Mouse (Mus musculus) MEL (cell line): ENCODE data around the gene P4ha1. TPM values are rescaled to one million over a fixed set of nuclear protein-coding genes. Genes with fewer than 3 reads are reported as not detected.

ENCODE experiments used
- DNase-seq: peaks from one replicate; pipeline ENCODE4 v3.0.0; 2011; ENCODE audit warnings: low read depth, low spot score
- H3K27ac ChIP-seq: 2 replicates; pipeline ENCODE4 v1.5.1; 2012; ENCODE audit warnings: low read depth, mild to moderate bottlenecking, control low read depth, low read length, moderate library complexity; ENCODE audit not compliant: control insufficient read depth
- H3K27me3 ChIP-seq, 2 experiments: fragments of 150-350 bp in 1 of 2; sonication (generic) in 1 of 2; 2 replicates each; pipeline ENCODE4 v1.6.1; 2012; ENCODE audit warnings: low read length in 2 of 2, mild to moderate bottlenecking in 2 of 2, improper control_type of control experiment in 1 of 2, moderate library complexity in 1 of 2; ENCODE audit not compliant: insufficient read depth in 2 of 2, control insufficient read depth in 1 of 2
- H3K36me3 ChIP-seq, 2 experiments: 2 replicates each; pipeline ENCODE4 v1.6.1; 2012 to 2014; ENCODE audit warnings: low read length in 2 of 2, improper control_type of control experiment in 1 of 2, inconsistent platforms in 1 of 2, mild to moderate bottlenecking in 1 of 2; ENCODE audit not compliant: insufficient read depth in 2 of 2, control insufficient read depth in 1 of 2
- H3K4me1 ChIP-seq, 2 experiments: fragments of 150-350 bp in 1 of 2; sonication (generic) in 1 of 2; 2 replicates each; pipeline ENCODE4 v1.6.1; 2012; ENCODE audit warnings: low read length in 2 of 2, improper control_type of control experiment in 1 of 2, mild to moderate bottlenecking in 1 of 2; ENCODE audit not compliant: insufficient read depth in 2 of 2, control insufficient read depth in 1 of 2
- H3K4me3 ChIP-seq, 2 experiments: fragments of 150-350 bp in 1 of 2; sonication (generic) in 1 of 2; 2 replicates each; pipeline ENCODE4 v1.5.1; 2012; ENCODE audit warnings: low read depth in 2 of 2, low read length in 2 of 2, mild to moderate bottlenecking in 2 of 2, moderate library complexity in 2 of 2, control low read depth in 1 of 2, improper control_type of control experiment in 1 of 2; ENCODE audit not compliant: control insufficient read depth in 1 of 2, insufficient read depth in 1 of 2
- H3K79me2 ChIP-seq: 2 replicates; pipeline ENCODE4 v1.6.1; 2012; ENCODE audit warnings: mild to moderate bottlenecking, low read length, moderate library complexity; ENCODE audit not compliant: control insufficient read depth, poor library complexity, insufficient read depth
- H3K9ac ChIP-seq: 2 replicates; pipeline ENCODE4 v1.6.1; 2012; ENCODE audit warnings: low read depth, mild to moderate bottlenecking, control low read depth, low read length, moderate library complexity; ENCODE audit not compliant: control insufficient read depth, poor library complexity, severe bottlenecking
- H3K9me3 ChIP-seq: fragments of 150-350 bp; sonication (generic); replicated peaks from 2 replicates; pipeline ENCODE4 v1.6.1; 2012; ENCODE audit warnings: mild to moderate bottlenecking, low read length, improper control_type of control experiment, moderate library complexity; ENCODE audit not compliant: insufficient read depth
- ELF1 ChIP-seq: IDR thresholded peaks from 2 replicates; pipeline ENCODE4 v1.6.1; 2014; ENCODE audit warnings: low read depth, mild to moderate bottlenecking, inconsistent platforms, low read length, improper control_type of control experiment, moderate library complexity
- GATA1 ChIP-seq: IDR thresholded peaks from 2 replicates; pipeline ENCODE4 v1.6.1; 2011; ENCODE audit warnings: low read depth, low read length, improper control_type of control experiment
- HCFC1 ChIP-seq: IDR thresholded peaks from 2 replicates; pipeline ENCODE4 v1.6.1; 2012; ENCODE audit warnings: low read depth, mild to moderate bottlenecking, inconsistent platforms, low read length, improper control_type of control experiment, moderate library complexity
- MAFK ChIP-seq: IDR thresholded peaks from 2 replicates; pipeline ENCODE4 v1.6.1; 2011; ENCODE audit warnings: low read depth, mild to moderate bottlenecking, low read length, improper control_type of control experiment, borderline replicate concordance
- MAZ ChIP-seq: IDR thresholded peaks from 2 replicates; pipeline ENCODE4 v1.6.1; 2012; ENCODE audit warnings: low read depth, mild to moderate bottlenecking, inconsistent platforms, low read length, improper control_type of control experiment
- MYC ChIP-seq: IDR thresholded peaks from 2 replicates; pipeline ENCODE4 v1.6.1; 2011; ENCODE audit warnings: low read depth, mild to moderate bottlenecking, low read length, improper control_type of control experiment, moderate library complexity
- NELFE ChIP-seq: IDR thresholded peaks from 2 replicates; pipeline ENCODE4 v1.6.1; 2011; ENCODE audit warnings: low read depth, low read length, improper control_type of control experiment
- POLR2AphosphoS5 ChIP-seq: IDR thresholded peaks from 2 replicates; pipeline ENCODE4 v1.6.1; 2012; ENCODE audit warnings: low read depth, borderline replicate concordance, mild to moderate bottlenecking, inconsistent platforms, low read length, moderate library complexity, mixed read lengths
- SIN3A ChIP-seq: IDR thresholded peaks from 2 replicates; pipeline ENCODE4 v1.6.1; 2012; ENCODE audit warnings: low read length, improper control_type of control experiment, inconsistent platforms
- SMC3 ChIP-seq: IDR thresholded peaks from 2 replicates; pipeline ENCODE4 v1.6.1; 2011; ENCODE audit warnings: low read depth, low read length, improper control_type of control experiment
- TBP ChIP-seq: IDR thresholded peaks from 2 replicates; pipeline ENCODE4 v1.8.0; 2011; ENCODE audit warnings: low read depth, low read length, improper control_type of control experiment
- USF1 ChIP-seq: IDR thresholded peaks from 2 replicates; pipeline ENCODE4 v1.6.1; 2014; ENCODE audit warnings: low read depth, mild to moderate bottlenecking, inconsistent platforms, low read length, improper control_type of control experiment, moderate library complexity
- USF2 ChIP-seq, 2 experiments: IDR thresholded peaks; 2 replicates each; pipeline ENCODE4 v1.6.1; 2011 to 2012; ENCODE audit warnings: improper control_type of control experiment in 2 of 2, low read length in 2 of 2, borderline replicate concordance in 1 of 2, inconsistent platforms in 1 of 2, low read depth in 1 of 2, mild to moderate bottlenecking in 1 of 2; ENCODE audit not compliant: insufficient read depth in 1 of 2
- ZC3H11A ChIP-seq: IDR thresholded peaks from 2 replicates; pipeline ENCODE4 v1.6.1; 2012; ENCODE audit warnings: low read depth, mild to moderate bottlenecking, inconsistent platforms, low read length, improper control_type of control experiment
- ZKSCAN1 ChIP-seq: IDR thresholded peaks from 2 replicates; pipeline ENCODE4 v1.6.1; 2012; ENCODE audit warnings: low read depth, mild to moderate bottlenecking, inconsistent platforms, low read length, improper control_type of control experiment, moderate library complexity
- ZMIZ1 ChIP-seq: IDR thresholded peaks from 2 replicates; pipeline ENCODE4 v1.6.1; 2012; ENCODE audit warnings: low read depth, mild to moderate bottlenecking, inconsistent platforms, low read length, improper control_type of control experiment, moderate library complexity
- polyA plus RNA-seq, 2 experiments: library from polyadenylated mRNA; stranded (reverse) in 1 of 2; unstranded in 1 of 2; fragments of >175 nt in 1 of 2; fragments of >200 nt in 1 of 2; gene quantifications; 2 replicates each; pipeline versions ENCODE4 v1.2.1 to v1.2.4; 2012; ENCODE audit warnings: low replicate concordance in 2 of 2, low read depth in 1 of 2; ENCODE audit not compliant: insufficient read length in 2 of 2, insufficient read depth in 1 of 2, missing spikeins in 1 of 2
- total RNA-seq: library from RNA; depleted of rRNA; stranded (reverse); fragments of 300-350 nt; gene quantifications from 2 replicates; pipeline ENCODE4 v1.2.3, GENCODE M21; 2012

Gene P4ha1
- total and polyA plus RNA-seq, 3 experiments = 18.9 to 50.2 TPM; not detected in 1

DNA sequence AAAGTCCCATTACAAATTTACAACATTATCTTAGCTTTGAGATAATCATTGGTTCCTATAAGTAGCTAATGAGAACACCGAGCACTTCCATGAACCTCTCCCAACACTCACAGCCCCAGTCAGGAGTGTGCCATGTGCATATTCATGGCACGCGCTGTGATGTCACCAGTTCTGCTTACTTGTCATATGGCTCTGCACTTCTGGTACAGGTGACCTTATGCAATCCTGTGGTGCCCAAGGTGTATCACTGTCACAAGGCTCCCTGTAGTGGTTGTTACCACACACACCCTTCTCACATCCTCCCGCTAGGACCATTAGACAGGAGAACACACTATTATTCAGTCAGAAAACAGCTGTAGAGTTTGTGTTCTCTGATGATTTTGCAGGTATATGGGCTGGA lies 43.6 kb downstream of the P4ha1 start:
- Histone ChIP-seq H3K4me1 (no peaks in the 10 kb centered on the region), H3K9me3 (no peaks in the 10 kb centered on the region), H3K27ac (no peak overlapping the region), H3K36me3 (peaks cover 0 to 34% of the 10 kb centered on the region in 2 experiments; a peak in 2 of 4 replicates), H3K79me2 (no peaks in the 10 kb centered on the region), H3K9ac (no peak overlapping the region), H3K27me3 (no peaks in the 10 kb centered on the region), H3K4me3 (no peak overlapping the region)
- TF ChIP-seq ZMIZ1 (no peak), USF2 (IDR thresholded peaks at IDR 0.05; ENCODE audit: borderline replicate concordance in 1 of 2, insufficient read depth in 1 of 2, low read depth in 1 of 2, low read length in 2 of 2) (no peak), USF1 (no peak), ELF1 (no peak), MAZ (no peak), ZKSCAN1 (no peak), SIN3A (no peak), NELFE (no peak), SMC3 (no peak), GATA1 (no peak), ZC3H11A (no peak), MYC (no peak), MAFK (no peak), POLR2AphosphoS5 (no peak), TBP (no peak), HCFC1 (no peak)
- no peak for DNase-seq

DNA sequence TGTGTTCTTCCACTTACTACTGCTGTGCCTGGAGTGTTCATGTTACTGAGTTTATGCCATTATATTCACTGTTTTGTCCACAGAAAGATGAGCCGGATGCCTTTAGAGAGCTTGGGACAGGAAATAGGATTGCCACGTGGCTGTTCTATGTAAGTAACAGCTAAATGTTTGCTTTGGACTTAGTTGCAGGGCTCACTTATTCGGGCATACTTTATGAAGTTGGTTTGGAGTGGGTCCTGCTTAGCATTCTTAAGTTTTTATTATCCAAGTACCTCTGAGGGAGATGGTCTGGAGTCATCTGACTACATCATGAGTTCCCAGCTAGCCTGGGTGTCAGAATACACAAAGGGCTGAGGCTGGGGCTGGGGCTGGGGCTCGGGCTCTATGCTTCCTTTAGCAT lies 44.1 kb downstream of the P4ha1 start:
- Histone ChIP-seq H3K27me3 (no peaks in the 10 kb centered on the region), H3K27ac (no peak overlapping the region), H3K4me1 (no peaks in the 10 kb centered on the region), H3K36me3 (peaks cover 0 to 30% of the 10 kb centered on the region in 2 experiments; a peak in 2 of 4 replicates), H3K4me3 (no peak overlapping the region), H3K79me2 (no peaks in the 10 kb centered on the region)
- DNase-seq = no peak
- no peak for TF ChIP-seq ZKSCAN1
- no peak for TF ChIP-seq POLR2AphosphoS5
- TF ChIP-seq, all 39 proteins: peak for 0
- Histone ChIP-seq H3K9ac (no peak overlapping the region), H3K9me3 (no peaks in the 10 kb centered on the region)
